Mouse (Mus musculus) right cerebral cortex, postnatal 4 days (tissue): ENCODE measurements around the gene Numbl.

Source experiments
- DNase-seq: peaks from one replicate; pipeline ENCODE4 v3.0.0-alpha.2; 2022

Gene Numbl

DNA sequence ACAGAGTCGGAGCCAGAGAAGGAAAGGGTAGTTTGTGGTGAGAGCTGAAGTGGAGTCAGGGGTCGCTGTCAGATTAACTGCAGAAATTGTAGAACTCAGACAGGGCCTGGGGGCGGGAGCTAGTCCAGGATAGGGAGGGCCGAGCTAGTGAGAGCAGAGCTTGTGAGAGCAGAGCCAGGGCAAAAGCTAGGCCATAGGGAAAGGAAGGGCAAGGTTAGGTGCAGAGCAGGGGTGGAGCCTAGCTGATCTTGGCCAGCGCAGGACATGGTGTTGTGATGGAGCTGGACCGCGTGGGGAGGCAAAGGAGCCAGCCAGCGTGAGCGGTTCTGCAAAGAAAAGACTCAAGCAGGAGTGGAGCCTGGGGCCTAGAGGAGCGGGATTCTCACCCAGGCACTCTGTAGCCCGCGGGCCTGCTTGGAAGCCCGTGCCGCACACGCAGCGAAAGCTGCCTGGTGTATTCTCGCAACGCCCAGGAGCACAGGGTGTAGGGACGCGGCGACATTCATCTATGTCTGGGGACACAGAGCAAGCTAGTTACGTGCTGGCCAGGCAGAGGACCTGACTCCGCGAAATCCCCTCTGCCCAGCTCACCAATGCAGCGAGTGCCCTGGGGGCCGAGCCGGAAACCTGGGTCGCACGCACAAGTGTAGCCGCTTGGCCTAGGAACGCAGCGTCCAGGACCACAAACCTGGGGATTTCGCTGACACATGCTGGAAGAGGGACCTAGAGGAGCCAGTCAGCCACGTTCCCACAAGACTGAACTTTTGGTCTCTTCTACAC, 68.1 kb downstream of the Numbl start:
- no peak for DNase-seq

GRCm38 (mm10) chr7:27327500-27327899, 69.3 kb downstream of the Numbl start:
- no peak for DNase-seq

GRCm38 (mm10) chr7:27328161-27328560, 69.9 kb downstream of the Numbl start:
- DNase-seq: no peak

DNA sequence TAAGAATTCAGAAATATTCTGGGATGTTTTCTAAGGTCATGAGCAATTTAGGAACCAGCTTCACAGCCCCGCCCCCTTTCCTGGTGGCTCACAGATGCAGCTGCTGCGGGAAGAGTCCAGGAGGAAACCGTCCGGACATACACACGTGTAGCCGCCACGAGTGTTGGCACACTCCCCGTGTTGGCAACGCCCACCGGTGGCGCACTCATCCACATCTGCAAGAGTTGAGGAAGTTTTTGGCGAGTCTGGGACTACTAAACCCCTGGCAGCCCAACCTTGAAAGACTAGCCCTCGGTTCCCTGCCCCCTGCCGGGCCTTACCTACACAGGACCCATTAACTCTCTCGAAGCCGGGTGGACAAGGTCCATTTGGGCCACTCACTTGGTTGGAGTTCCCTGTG, 70.4 kb downstream of the Numbl start:
- DNase-seq: no peak

- peak; percentile 89 for DNase-seq
Observed at GRCm38 (mm10) chr7:27329326-27329947, 71.2 kb downstream of the Numbl start.

DNA sequence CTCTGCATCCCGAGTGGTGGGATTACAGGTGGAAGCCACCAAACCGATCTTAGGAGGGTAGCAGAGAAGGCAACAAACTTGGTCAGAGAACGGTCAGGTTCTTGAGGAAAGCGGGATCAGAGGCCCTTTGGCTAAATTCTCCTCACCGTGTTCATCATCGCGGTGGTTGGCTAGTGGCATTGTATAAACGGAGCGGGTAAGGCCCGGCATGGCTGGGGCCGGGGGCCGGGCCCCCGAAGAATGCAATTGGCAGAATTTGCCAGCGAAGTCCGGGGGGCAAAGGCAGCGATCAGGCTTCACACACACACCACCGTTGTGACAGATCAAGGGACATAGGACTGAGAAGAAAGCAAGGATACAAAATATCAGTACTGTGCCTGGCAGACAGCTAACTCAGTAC, 71.7 kb downstream of the Numbl start:
- no peak for DNase-seq

GRCm38 (mm10) chr7:27330709-27331540, 72.7 kb downstream of the Numbl start:
- DNase-seq: no peak

DNA sequence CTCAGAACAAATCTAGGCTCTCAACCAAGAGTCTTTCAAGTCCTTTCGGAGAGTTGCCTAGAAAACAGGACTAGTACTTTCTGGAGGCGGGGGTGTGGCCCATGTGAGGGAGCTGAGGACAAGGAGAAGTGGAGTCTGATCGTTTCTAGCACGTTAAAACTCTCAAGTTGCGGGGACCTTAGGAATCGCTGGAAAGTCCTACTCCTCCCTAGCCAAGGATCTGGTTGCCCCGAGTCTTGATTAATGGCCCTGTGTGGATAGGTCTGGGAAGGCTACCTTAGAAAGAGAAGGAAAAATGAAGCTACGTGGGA, 73.3 kb downstream of the Numbl start:
- DNase-seq: no peak
